Mouse (Mus musculus) CD4-positive helper T cell, adult 2 months (primary cell): ENCODE results near the gene Mcl1.
A peak's percentile ranks its signal among the peaks of the same experiment; 100 is the strongest.

Experiments used
- DNase-seq: peaks from one replicate; pipeline ENCODE4 v3.0.0-alpha.2; 2012; ENCODE audit warnings: low read depth, missing footprints, low spot score

The Mcl1 gene

GRCm38 (mm10) chr3:95707497-95707896 lies 48.9 kb downstream of the Mcl1 start:
- DNase-seq: peak; percentile 81

DNA sequence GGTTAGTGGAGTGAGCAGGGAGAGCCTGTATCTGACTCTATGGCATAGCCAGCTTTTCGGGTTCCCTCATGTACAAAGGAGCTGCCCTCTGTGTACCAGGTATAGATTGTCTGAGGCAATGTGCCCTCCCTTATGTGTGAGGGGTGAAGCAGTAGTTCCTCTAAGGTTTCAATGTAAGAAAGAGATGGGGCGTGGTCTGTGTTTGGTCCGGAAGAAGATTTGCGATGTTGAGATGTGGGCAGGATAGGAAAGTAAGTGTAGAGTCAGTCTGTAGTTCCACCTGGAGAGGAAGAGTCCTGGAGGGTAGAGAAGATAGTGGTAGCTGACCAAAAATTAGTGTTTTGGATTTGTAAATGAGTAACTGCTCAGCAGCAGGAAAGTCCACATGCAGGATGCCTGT lies 50.5 kb downstream of the Mcl1 start:
- peak; percentile 61 for DNase-seq

- peak; percentile 43 for DNase-seq
These were observed 51.4 kb downstream of the Mcl1 start for GRCm38 (mm10) chr3:95709967-95710366.
